Mouse (Mus musculus) kidney, postnatal 25 days (tissue): ENCODE data around the gene Ddit4.

Experiments used
- DNase-seq, 2 experiments: peaks; one replicate each; pipeline ENCODE4 v3.0.0; 2021; ENCODE audit warnings: mixed read lengths in 2 of 2

Gene Ddit4

DNA sequence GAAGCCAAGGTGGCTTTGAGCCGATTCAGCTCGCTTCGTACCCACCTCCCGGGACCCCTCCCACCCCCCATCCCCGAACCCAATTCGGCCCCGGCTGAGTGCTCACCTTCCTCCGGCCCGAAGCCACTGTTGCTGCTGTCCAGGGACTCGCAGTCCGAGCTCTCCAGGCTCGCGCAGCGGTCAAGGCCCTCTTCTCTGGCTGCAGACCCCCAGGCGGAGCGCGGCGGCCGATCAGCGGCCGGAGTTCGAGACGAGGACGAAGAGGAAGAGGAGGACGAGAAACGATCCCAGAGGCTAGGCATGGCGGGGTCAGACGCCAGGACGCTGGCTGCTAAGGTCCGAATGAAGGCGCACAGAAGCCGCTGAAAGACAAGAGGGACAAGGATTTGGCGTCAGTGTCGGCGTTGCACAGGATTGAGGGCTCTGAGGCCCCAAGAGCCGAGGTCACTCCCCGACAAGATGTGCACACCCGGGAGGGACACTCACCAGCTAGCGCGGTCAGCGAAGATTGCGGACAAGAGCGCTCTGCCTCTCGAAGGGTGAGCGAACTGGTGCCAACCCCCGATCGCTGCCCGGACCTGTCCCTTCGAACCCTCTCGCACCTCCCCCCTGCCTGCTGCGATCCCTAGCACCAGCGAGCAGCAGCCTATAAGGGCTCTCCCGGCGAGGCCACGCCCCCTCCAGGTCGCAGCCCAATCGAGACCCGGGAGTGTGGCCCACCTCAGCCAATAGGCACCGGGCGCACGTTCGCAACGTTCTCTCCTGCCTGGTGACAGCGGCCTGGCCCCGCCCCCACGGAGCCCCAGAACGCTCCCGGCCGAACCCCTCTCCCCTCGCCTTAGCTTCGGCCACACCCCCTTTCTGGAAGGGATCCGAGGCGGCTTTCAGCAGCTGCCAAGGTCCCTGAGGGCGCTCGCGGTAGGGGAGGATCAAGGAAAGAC is at the start of gene Ddit4:
Gene Ddit4, minus strand, starts transcription at position 624 of the 941 bp plus-strand sequence.
- DNase-seq, result peak; percentile 100

DNA sequence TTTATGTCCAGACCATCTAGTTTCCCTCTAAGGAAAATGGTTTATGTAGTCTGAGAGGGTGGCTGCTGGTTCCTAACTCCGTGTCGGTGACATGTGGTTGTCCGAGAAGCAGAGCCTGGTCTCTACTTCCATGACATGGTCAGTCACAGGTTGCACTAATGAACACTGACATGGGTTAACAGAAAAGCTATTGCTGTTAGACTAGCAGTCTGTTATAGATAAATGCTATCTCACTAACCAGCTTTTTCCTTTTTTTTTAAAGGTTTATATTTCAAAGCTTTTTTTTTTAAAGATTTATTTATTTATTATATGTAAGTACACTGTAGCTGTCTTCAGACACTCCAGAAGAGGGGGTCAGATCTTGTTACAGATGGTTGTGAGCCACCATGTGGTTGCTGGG is 47.4 kb upstream of the Ddit4 start:
- no peak for DNase-seq

GRCm38 (mm10) chr10:59997591-59997990 is 46.0 kb upstream of the Ddit4 start:
- DNase-seq, result peak in 1 of 2 experiments; percentile 63

- DNase-seq, result peak in 1 of 2 experiments; percentile 57
These were observed 44.3 kb upstream of the Ddit4 start for GRCm38 (mm10) chr10:59995889-59996288.

GRCm38 (mm10) chr10:59993813-59994212 is 42.2 kb upstream of the Ddit4 start:
- DNase-seq, result peak in 1 of 2 experiments; percentile 15

- DNase-seq, result peak in 1 of 2 experiments; percentile 20
These were observed 40.4 kb upstream of the Ddit4 start for GRCm38 (mm10) chr10:59992024-59992423.

GRCm38 (mm10) chr10:59991262-59991880 is 39.7 kb upstream of the Ddit4 start:
- peak in 1 of 2 experiments; percentile 26 for DNase-seq

DNA sequence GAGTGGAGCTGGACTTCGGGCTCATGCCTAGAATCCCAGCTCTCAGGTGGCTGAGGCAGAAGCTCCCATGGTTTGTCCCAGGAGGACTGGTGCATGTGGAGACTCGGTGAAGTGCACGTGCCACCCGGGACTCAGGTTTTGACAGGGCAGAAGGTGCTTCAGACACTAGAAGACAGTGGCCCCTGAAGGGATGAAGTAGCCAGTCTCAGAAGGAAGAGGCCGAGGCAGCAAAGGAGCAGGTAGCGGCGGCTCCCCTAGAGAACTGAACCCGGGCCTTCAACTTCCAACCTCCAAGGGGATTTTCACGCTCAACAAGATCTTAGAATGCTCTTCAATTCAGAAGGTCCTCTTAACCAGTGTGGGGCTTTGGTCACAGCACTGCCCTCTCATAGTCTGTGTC is 38.8 kb upstream of the Ddit4 start:
- no peak for DNase-seq

- no peak for DNase-seq
These were observed 36.4 kb upstream of the Ddit4 start for GRCm38 (mm10) chr10:59988036-59988435.

GRCm38 (mm10) chr10:59982379-59982873 is 30.8 kb upstream of the Ddit4 start:
- no peak for DNase-seq

DNA sequence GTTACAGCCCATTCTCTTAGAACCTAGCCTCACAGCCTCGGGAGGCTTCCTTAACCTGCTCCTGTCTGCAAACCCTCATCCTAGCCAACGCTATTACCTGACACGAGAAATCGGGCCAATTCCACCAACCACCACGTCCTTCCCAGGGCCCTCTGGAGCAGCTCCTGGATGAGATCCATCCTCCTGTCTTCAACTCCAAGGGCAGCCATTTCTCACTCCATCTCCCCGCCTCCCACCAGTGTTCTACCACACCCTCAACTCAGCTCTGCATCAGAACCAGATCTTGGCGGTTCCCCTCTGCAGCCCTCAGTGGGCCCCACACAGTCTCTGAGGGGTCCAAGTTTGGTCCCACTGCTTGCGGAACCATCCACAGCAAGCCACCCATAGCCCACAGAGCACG is 30.2 kb upstream of the Ddit4 start:
- no peak for DNase-seq

- DNase-seq, result no peak
These were observed 29.7 kb upstream of the Ddit4 start for GRCm38 (mm10) chr10:59981336-59981735.

DNA sequence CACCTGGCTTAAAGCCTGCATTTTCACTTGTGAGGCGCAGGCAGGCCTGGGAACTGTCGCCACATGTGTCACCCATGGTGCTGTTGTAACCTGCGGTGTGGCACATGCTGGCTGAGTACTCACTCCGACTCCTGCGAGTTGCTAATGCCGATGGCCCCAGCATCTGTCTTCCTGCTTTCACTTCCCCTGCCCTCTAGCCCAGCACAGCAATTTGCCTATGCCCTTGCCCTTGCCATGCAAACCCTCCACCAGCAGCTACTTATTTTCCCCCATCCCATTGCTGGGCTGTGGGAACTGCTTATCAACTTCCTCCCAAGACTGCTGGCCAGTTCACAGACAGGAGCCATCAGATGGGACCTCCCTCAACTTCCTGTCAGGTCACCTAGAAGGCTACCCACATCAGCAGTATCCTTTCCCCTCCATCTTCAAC is 29.2 kb upstream of the Ddit4 start:
- DNase-seq, result peak in 1 of 2 experiments; percentile 75

DNA sequence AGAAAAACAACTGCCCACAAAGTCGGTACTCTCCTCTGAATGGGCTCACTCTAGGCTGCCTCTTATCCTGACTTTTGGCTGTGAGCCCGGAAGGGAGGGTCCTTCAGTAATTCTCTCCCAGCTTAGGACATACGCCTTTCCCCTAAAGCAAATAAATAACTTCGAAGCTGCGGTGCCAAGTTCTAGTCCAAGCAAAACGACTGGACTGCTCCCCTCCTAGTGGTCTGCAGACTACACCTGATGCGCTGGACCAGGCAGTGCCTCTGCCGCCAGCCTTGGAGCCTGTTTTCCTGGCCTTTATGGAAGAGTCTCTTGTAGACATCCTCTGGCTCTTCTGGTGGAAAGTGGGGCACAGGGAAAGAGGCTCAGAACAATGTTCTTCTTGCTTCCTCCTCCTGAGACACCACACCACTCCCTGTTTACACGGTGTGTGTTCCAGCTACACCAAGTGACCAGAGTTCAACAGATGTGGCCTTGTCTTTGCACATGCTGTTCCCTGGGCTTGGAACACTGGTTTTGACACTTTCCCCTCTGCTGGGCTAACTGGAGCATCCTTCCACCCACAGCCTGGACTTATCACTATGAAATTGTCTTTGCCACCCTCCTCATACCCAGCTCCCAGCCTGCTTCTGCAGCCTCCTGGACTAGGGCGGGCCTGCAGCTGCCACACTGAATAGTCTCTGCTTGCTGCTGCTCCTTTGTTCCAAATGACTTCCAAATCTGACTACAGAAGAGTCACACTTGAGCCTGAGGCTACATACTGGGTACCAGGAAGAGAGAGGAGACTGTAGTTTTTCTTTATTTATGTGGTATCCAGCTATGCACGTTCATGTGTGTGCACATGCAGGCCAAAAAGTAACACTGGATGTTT is 27.5 kb upstream of the Ddit4 start:
- DNase-seq, result peak; percentile 93 to 95

DNA sequence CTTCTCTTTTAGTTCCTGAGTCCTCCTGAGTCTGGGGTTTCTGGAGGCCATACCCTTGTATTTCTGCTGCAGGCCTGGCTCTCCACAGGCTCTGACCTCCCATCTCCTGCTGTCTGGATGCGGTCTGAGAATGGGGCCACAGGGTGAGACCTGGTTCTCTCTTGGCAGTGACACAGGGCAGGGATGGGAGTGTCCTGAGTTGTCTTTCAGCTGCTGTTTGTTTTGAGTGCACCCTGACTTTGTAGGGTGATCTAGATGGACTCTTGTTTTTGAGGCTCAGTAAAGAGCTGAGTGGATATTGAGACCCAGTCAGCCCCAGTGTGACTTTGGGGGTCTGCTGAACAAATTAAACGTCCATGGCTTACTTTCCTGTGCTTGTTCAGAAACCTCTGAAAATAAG is 26.8 kb upstream of the Ddit4 start:
- peak in 1 of 2 experiments; percentile 69 for DNase-seq

GRCm38 (mm10) chr10:59977715-59978343 is 26.2 kb upstream of the Ddit4 start:
- no peak for DNase-seq

DNA sequence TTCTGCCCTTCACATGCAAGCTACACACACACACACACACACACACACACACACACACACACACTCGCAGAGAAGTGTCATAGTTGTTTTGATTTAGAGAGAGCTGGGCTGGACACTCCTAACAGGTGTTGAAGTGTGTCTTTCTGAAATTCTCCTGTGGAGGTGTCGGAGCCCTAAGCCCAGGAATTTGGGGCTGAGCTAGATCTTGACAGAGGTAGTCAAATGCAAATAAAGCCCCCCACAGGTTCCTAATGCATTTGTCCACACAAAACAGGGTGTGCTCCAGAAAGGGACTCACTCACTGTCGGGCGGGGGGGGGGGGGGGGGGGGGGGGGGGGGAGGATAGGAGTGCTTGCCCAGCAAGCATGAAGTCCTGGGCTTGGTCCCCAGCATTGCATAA is 25.5 kb upstream of the Ddit4 start:
- no peak for DNase-seq

- peak; percentile 34 to 63 for DNase-seq
These were observed 23.2 kb upstream of the Ddit4 start for GRCm38 (mm10) chr10:59974786-59975185.

DNA sequence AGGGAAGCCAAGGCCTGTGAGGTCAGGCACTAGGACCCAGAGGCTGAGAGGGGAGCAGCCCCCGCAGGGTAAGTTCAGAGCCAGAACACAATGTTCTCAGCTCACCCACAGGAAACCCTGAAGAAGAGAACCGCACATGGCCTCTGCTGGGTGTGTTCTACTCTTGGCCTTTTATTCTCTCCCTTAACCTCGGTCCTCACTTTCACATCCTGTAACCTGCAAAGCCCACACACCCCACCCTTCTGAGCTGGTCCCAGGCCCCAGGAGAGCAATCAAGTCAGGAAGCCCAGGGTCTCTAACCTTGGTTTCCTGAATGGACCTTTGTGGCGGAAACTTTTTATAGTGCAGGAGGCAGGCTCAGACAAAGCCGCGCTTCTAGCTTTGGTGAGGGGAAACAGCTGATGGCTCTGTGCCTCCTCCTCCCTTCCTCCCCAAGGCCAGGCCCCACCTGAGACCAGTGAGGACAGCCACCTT is 22.6 kb upstream of the Ddit4 start:
- peak; percentile 67 to 91 for DNase-seq

GRCm38 (mm10) chr10:59973400-59973799 is 21.8 kb upstream of the Ddit4 start:
- DNase-seq, result no peak

- no peak for DNase-seq
These were observed 21.4 kb upstream of the Ddit4 start for GRCm38 (mm10) chr10:59972999-59973398.

DNA sequence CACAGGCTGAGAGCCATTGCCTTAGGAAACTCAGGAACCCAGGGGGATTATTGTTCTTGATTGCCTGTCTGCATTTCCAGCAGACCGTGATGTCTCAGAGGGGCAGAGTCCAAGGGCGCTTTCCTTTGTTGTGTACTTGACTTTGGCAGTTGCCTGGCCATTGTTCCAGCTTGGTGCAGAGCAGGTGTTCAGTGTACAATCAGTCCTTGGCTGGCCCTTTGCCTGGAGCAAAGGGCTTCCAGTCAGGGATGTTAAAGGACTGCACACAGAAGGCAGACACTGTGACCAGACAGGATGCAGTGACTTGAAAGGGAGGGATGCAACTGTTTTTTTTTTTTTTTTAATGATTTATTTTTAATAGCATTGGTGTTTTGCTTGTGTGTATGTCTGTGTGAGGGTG is 20.9 kb upstream of the Ddit4 start:
- DNase-seq, result peak; percentile 78 to 93
